Mouse (Mus musculus) lung, postnatal 0 days (tissue): ENCODE measurements around the gene Olfr1347.

Experiments used
- CTCF ChIP-seq: IDR thresholded peaks from 2 replicates; pipeline ENCODE4 v1.5.1; 2016; ENCODE audit warnings: antibody characterized with exemption, mild to moderate bottlenecking
- EP300 ChIP-seq: IDR thresholded peaks from 2 replicates; pipeline ENCODE4 v1.6.1; 2016; ENCODE audit warnings: antibody characterized with exemption, mild to moderate bottlenecking, control low read depth

- TF ChIP-seq CTCF (no peak), EP300 (no peak)
These were observed 51.8 kb downstream of the Olfr1347 start for GRCm38 (mm10) chr7:6447771-6448170.
